Mouse (Mus musculus) small intestine, adult 2 months (tissue): ENCODE data around the gene Tekt5.

Experiments used
- CTCF ChIP-seq: fragments of 200-500 bp; IDR thresholded peaks from 2 replicates; pipeline ENCODE4 v1.5.1; 2012; ENCODE audit warnings: low read depth, mild to moderate bottlenecking, control low read depth, inconsistent platforms, low read length, moderate library complexity, mixed read lengths; ENCODE audit not compliant: insufficient replicate concordance, insufficient read length; ENCODE audit errors: extremely low read depth
- POLR2A ChIP-seq: fragments of 200-500 bp; IDR thresholded peaks from 2 replicates; pipeline ENCODE4 v1.6.1; 2012; ENCODE audit warnings: low read depth, mild to moderate bottlenecking, control low read depth, inconsistent platforms, low read length, moderate library complexity

DNA sequence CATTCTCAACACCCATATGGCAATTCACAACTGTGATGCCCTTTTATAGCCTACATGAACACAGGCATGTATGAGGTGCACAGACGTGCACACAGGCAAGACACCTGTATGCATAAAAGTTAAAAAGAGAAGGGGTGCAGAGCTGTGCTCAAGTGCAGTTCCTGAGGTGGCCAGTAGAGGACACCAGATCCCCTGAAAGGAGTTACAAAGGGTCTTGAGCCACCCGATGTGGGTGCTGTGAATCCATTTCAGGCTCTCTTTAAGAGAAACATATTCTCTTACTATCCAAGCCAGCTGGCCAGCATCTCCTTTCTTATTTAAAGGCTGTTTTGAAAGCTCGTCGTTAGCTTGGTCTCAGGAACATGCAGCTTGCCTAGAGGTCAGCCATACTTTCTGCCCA is 21.6 kb upstream of the Tekt5 start:
- TF ChIP-seq POLR2A (no peak), CTCF (peak; percentile 70; the same call in 1 of the 2 replicates)
